Comparison of ENCODE assay signal across 9 mouse cellular contexts in genomic region chr10:17796846-17797631, GRCm38 (mm10). TPM values are rescaled to one million over a fixed set of nuclear protein-coding genes. Genes with fewer than 3 reads are reported as not detected.
DNase-seq lines count a peak whose midpoint lies in the region; ATAC-seq and TF ChIP-seq lines count a peak whose summit lies in the region.
"Had no signal": no experiment of that assay in that cellular context is flagged by ENCODE, and none has a peak within 500 bp of the region (broad histone marks: within the 10 kb centered on the region; RNA-seq: fewer than 3 reads in every experiment).

No protein-coding gene starts in this region.

- no peaks in the 10 kb centered on the region for H3K9me3 ChIP-seq in ES-E14 (ENCODE audit: control insufficient read depth, insufficient read depth, low read depth, low read length)
- H3K9me3 ChIP-seq: liver, embryonic 13.5 days had no signal

- H3K9ac ChIP-seq in ES-E14 (ENCODE audit: insufficient read depth, low read depth, low read length, poor library complexity, severe bottlenecking): no peak overlapping the region
- H3K9ac ChIP-seq: liver, embryonic 13.5 days had no signal

- DNase-seq in A20 (ENCODE audit: low read depth, low spot score): peak; percentile 75
- no peak for DNase-seq in ES-E14 (ENCODE audit: low read depth, low spot score)
- peak; percentile 84 to 85 for DNase-seq in heart, adult 9 months (ENCODE audit: low spot score in 2 of 2)
- DNase-seq in yolk sac, embryonic 10.5 days (ENCODE audit: low spot score): no peak
- DNase-seq in testis, postnatal 10 days (ENCODE audit: low spot score): no peak
- DNase-seq in spleen, postnatal 4 days (ENCODE audit: low spot score in 2 of 2): no peak
- no peak for DNase-seq in kidney, adult 9 months
- DNase-seq: liver, embryonic 13.5 days had no signal

- H3K27ac ChIP-seq in ES-E14 (ENCODE audit: insufficient read depth, low read depth, low read length, poor library complexity, severe bottlenecking): peak overlapping the region; percentile 2; the same call in 1 of the 2 replicates
- H3K27ac ChIP-seq: liver, embryonic 13.5 days had no signal

- H3K4me1 ChIP-seq in ES-E14 (ENCODE audit: control insufficient read depth in 2 of 2, insufficient read depth in 2 of 2, low read length in 2 of 2, poor library complexity in 1 of 2): peaks cover 4 to 5% of the 10 kb centered on the region in 2 experiments; a peak in 2 of 4 replicates

- H3K36me3 ChIP-seq in ES-E14 (ENCODE audit: control insufficient read depth, insufficient read depth, low read length, poor library complexity, severe bottlenecking): no peaks in the 10 kb centered on the region
- H3K36me3 ChIP-seq: liver, embryonic 13.5 days had no signal

- peak overlapping the region in 1 of 2 experiments; percentile 7; a peak in 1 of 4 replicates for H3K4me3 ChIP-seq in ES-E14 (ENCODE audit: insufficient read depth in 1 of 2, low read depth in 1 of 2, low read length in 2 of 2, poor library complexity in 1 of 2, severe bottlenecking in 1 of 2)
- H3K4me3 ChIP-seq: liver, embryonic 13.5 days had no signal

- peak; percentile 63 for ATAC-seq in inflammation-experienced regulatory T-cells, adult 6 months

- in situ Hi-C loops in ES-E14 (cut with MboI; ENCODE audit: low sequenced_read_pairs in 2 of 2, unreplicated experiment in 2 of 2): no loop called here

TF ChIP-seq in ES-E14, 5 proteins besides CTCF, POLR2A, EP300 and RAD21:
- TF ChIP-seq HCFC1 (IDR thresholded peaks at IDR 0.05; ENCODE audit: borderline replicate concordance, insufficient read depth, low read length): no peak
- TF ChIP-seq ZC3H11A (IDR thresholded peaks at IDR 0.05; ENCODE audit: borderline replicate concordance, low read depth, low read length): no peak
- TF ChIP-seq ZNF384 (IDR thresholded peaks at IDR 0.05; ENCODE audit: low read depth, low read length): no peak
- TF ChIP-seq MAFK (IDR thresholded peaks at IDR 0.05; ENCODE audit: insufficient read depth, low read depth, low read length): no peak
- TF ChIP-seq CHD2 (IDR thresholded peaks at IDR 0.05; ENCODE audit: low read depth, low read length): no peak

RNA-seq across cellular contexts. Expression of gene Txlnb, which starts 1.0 kb away (rescaled TPM):
- total RNA-seq in ES-E14 (2012; rRNA removed): 1.8 and 2.0 TPM in 2 replicates
- 1 to 10 TPM; 1.7 to 2.1 (median 1.9) TPM for polyA plus RNA-seq in inflammation-experienced regulatory T-cells, adult 6 months (2017; shearing (Covaris generic))

Comparison
In these comparisons a context has a peak if more than half of its experiments do, and no peak if none do; other contexts are left out.
1. DNase-seq: peak in A20 (single experiment) and heart, adult 9 months (2 of 2); none in ES-E14 (single experiment), yolk sac, embryonic 10.5 days (single experiment), testis, postnatal 10 days (single experiment), spleen, postnatal 4 days (0 of 2) and kidney, adult 9 months (single experiment).